Mouse (Mus musculus) mouse embryonic stem cell (cell line): ENCODE data around the gene Rhbdl1.

Experiments used
- in situ Hi-C, 2 experiments: fragments of 300-500 bp; cut with MboI; formaldehyde crosslinking; loops; 1 replicate in 1 of 2; 3 replicates in 1 of 2; pipeline ENCODE4 v1.14.3; 2019 to 2020; ENCODE audit warnings: low sequenced_read_pairs in 2 of 2, low pct_unique_long_range_greater_than_20kb in 1 of 2, mixed read lengths in 1 of 2; ENCODE audit not compliant: unreplicated experiment in 1 of 2

The Rhbdl1 gene

GRCm38 (mm10) chr17:25843636-25844395 is 6.7 kb upstream of the Rhbdl1 start:
- in situ Hi-C loops, result no loop called here

GRCm38 (mm10) chr17:25843122-25843521 is 6.0 kb upstream of the Rhbdl1 start:
- in situ Hi-C loops, result no loop called here

GRCm38 (mm10) chr17:25842509-25842908 is 5.4 kb upstream of the Rhbdl1 start:
- in situ Hi-C loops, result no loop called here

- in situ Hi-C loops, result no loop called here
These were observed 4.2 kb upstream of the Rhbdl1 start, which contains the start of gene Gm20683 for GRCm38 (mm10) chr17:25841117-25841880. Gene Gm20683, minus strand, starts transcription at chr17:25841763.

GRCm38 (mm10) chr17:25840519-25840918 is 3.4 kb upstream of the Rhbdl1 start:
- in situ Hi-C loops, result no loop called here

GRCm38 (mm10) chr17:25839455-25840235 is 2.5 kb upstream of the Rhbdl1 start:
- in situ Hi-C loops, result no loop called here

- in situ Hi-C loops, result no loop called here
These were observed 1.8 kb upstream of the Rhbdl1 start for GRCm38 (mm10) chr17:25838904-25839303.

- in situ Hi-C loops, result no loop called here
These were observed 438 bp upstream of the Rhbdl1 start for GRCm38 (mm10) chr17:25837533-25837932.

- in situ Hi-C loops, result no loop called here
These were observed 559 bp downstream of the Rhbdl1 start for GRCm38 (mm10) chr17:25836397-25837075.

GRCm38 (mm10) chr17:25835816-25836215 is 1.3 kb downstream of the Rhbdl1 start:
- in situ Hi-C loops, result no loop called here

GRCm38 (mm10) chr17:25835301-25835700 is 1.8 kb downstream of the Rhbdl1 start:
- in situ Hi-C loops, result no loop called here

- in situ Hi-C loops, result no loop called here
These were observed 2.4 kb downstream of the Rhbdl1 start for GRCm38 (mm10) chr17:25834595-25835222.

- in situ Hi-C loops, result no loop called here
These were observed 3.0 kb downstream of the Rhbdl1 start for GRCm38 (mm10) chr17:25833961-25834594.

- in situ Hi-C loops, result no loop called here
These were observed 3.8 kb downstream of the Rhbdl1 start, which contains the start of gene Stub1 for GRCm38 (mm10) chr17:25833291-25833663. Gene Stub1, minus strand, starts transcription at chr17:25833404.

- in situ Hi-C loops, result no loop called here
These were observed 4.4 kb downstream of the Rhbdl1 start for GRCm38 (mm10) chr17:25832436-25833290.

GRCm38 (mm10) chr17:25831451-25832281 is 5.4 kb downstream of the Rhbdl1 start:
- in situ Hi-C loops, result no loop called here
